Mouse (Mus musculus): Measurements from ENCODE around the gene Bmpr2. TPM values are rescaled to one million over a fixed set of nuclear protein-coding genes. Genes with fewer than 3 reads are reported as not detected.

The Bmpr2 gene
- total RNA-seq, 2 experiments from 2014 or later, result 46.8 to 47.8 TPM

GRCm38 (mm10) chr1:59926021-59926672 lies 162.9 kb downstream of the Bmpr2 start:
- TF ChIP-seq CTCF (IDR thresholded peaks at IDR 0.05), result no peak
- intact Hi-C loops (cut with DNase I), result no loop called here
- H3K4me3 ChIP-seq, result no peak overlapping the region
- no peak for DNase-seq
- H3K27ac ChIP-seq, result no peak overlapping the region

GRCm38 (mm10) chr1:59927131-59927680 lies 164.0 kb downstream of the Bmpr2 start:
- no peak for TF ChIP-seq CTCF (IDR thresholded peaks at IDR 0.05)
- intact Hi-C loops (cut with DNase I), result no loop called here
- no peak for DNase-seq
- no peak overlapping the region for H3K4me3 ChIP-seq
- no peak overlapping the region for H3K27ac ChIP-seq

Other genes starting within 250 kb of the Bmpr2 start
- gene Gm973, start 247.1 kb upstream of the Bmpr2 start, total RNA-seq (2021), result 1 to 10 TPM in 1 of 2 experiments, under 1 TPM in 1; 0.75 to 1.7 TPM
- gene Sumo1, start 92.6 kb upstream of the Bmpr2 start, total RNA-seq (2021), result 10 to 100 TPM; 50.3 to 69.0 TPM
- gene Nop58, start 78.4 kb upstream of the Bmpr2 start, total RNA-seq (2021), result 10 to 100 TPM; 25.8 to 28.6 TPM
- 1 to 10 TPM; 4.4 to 9.3 TPM for gene Fam117b, start 149.6 kb downstream of the Bmpr2 start, total RNA-seq (2021)

Measured in gastrocnemius, adult 2 months (tissue).